Mouse (Mus musculus) lung, adult 2 months (tissue): ENCODE measurements around the gene Slco3a1. TPM values are rescaled to one million over a fixed set of nuclear protein-coding genes. Genes with fewer than 3 reads are reported as not detected.
"Not testable (repeated sequence)": the region's sequence is repeated elsewhere in the genome, so short reads cannot be mapped to it uniquely, and the experiment has no call there.

Source experiments
- DNase-seq: peaks from one replicate; pipeline ENCODE4 v3.0.0; 2022
- H3K4me1 ChIP-seq: fragments of 200-500 bp; 2 replicates; pipeline ENCODE4 v1.6.1; 2011; ENCODE audit warnings: low read length; ENCODE audit not compliant: control insufficient read depth, insufficient read depth
- H3K4me3 ChIP-seq: fragments of 200-500 bp; replicated peaks from 2 replicates; pipeline ENCODE3; 2011; ENCODE audit warnings: low read depth, mild to moderate bottlenecking, control low read depth, low read length; ENCODE audit errors: extremely low read depth
- CTCF ChIP-seq: fragments of 200-500 bp; IDR thresholded peaks from 2 replicates; pipeline ENCODE4 v1.5.1; 2011; ENCODE audit warnings: mild to moderate bottlenecking, low read length, control low read depth; ENCODE audit not compliant: insufficient read depth
- POLR2A ChIP-seq: fragments of 200-500 bp; IDR thresholded peaks from 2 replicates; pipeline ENCODE4 v1.6.1; 2011; ENCODE audit warnings: low read depth, mild to moderate bottlenecking, control low read depth, low read length, borderline replicate concordance; ENCODE audit errors: extremely low read depth
- WGBS: fragments of 180-500 bp; shearing (Covaris S2); methylation state at CpG from one replicate; pipeline ENCODE4 v1.1.7; 2018; 5-methylcytosine and 5-hydroxymethylcytosine counted together
- polyA plus RNA-seq: library from polyadenylated mRNA; depleted of rRNA; stranded (reverse); fragments of >200 nt; gene quantifications from 2 replicates; pipeline ENCODE4 v1.2.3, GENCODE M21; 2012

The Slco3a1 gene
- polyA plus RNA-seq, 1 experiment, result 156 TPM

GRCm38 (mm10) chr7:74408601-74409323 lies 145.8 kb downstream of the Slco3a1 start:
- DNase-seq, result no peak

GRCm38 (mm10) chr7:74407851-74408250 lies 146.7 kb downstream of the Slco3a1 start:
- not testable (repeated sequence) for DNase-seq, H3K4me1 ChIP-seq, H3K4me3 ChIP-seq

More at GRCm38 (mm10) chr7:74408601-74409323, 145.8 kb downstream of the Slco3a1 start:
- H3K4me3 ChIP-seq, result no peak overlapping the region
- H3K4me1 ChIP-seq, result 0 out of 2 replicates have a peak, but pooled peaks cover 3% of the 10 kb centered on the region
- TF ChIP-seq CTCF (no peak), POLR2A (no peak)
- 64% methylated on average over 13 of the region's 13 CpGs for WGBS

DNA sequence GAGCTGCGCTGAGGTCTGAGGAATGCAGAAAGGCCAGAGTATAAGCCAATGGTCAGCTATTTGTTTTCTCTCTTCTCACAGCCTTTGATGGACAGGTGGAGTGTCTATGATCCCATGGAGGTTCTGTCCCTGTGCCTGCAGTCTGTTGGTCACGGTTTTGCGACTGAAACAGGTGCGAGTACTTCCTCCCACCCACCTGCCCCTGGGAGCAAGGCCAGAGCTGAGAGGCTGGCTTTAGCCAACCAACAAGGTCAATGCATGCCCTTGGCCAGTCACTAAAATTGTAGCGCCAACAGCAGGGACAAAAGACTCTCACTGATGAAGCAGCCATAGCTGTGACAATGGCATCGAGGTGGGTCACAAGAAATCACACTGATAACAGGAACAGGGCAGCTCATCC lies 154.9 kb downstream of the Slco3a1 start:
- 84% methylated on average over 6 of the region's 6 CpGs for WGBS
- TF ChIP-seq CTCF, result no peak
- TF ChIP-seq POLR2A, result no peak
- no peak for DNase-seq
- H3K4me1 ChIP-seq, result no peaks in the 10 kb centered on the region
- H3K4me3 ChIP-seq, result no peak overlapping the region

DNA sequence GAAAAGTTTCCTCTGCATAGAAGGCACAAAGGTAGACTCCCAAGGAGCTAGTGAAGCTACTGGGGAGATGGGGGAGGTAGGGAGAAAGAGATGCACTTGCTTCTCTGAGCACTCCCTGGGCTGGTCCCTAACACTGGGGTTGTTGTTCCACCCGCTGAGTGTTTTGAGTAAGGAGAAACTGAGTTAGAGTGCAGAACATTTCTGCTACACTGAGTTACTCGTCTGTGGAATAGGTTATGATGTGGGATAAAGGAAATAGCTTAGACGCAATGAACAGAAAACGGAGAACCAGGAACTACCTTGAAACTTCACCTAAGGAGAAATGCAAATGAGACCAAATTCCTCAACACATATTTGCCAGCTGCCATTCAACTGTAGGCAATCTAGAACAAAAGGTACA lies 155.4 kb downstream of the Slco3a1 start:
- DNase-seq, result no peak

DNA sequence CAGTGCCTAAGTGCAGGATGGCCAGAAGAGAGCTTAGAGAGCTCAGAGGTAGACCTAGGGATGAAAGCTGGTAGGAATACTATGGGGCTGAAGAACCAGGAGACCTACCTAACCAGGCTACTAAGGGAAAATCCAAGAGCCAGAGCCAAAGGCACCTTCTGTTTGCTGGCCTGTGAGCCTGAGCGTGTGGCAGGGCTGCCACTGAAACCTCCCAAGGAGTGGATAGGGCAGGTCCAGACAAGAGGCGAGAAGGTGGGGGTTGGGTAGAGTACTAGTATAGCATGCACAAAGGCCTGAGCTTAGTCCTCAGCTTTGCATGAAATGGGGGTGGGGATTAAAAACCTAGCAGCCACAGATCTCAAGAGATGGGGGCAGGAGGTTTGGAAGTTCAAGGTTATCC lies 156.3 kb downstream of the Slco3a1 start:
- TF ChIP-seq CTCF (no peak), POLR2A (no peak)
- Histone ChIP-seq H3K4me1 (no peaks in the 10 kb centered on the region), H3K4me3 (no peak overlapping the region)
- 82% methylated on average over 2 of the region's 2 CpGs for WGBS
- no peak for DNase-seq

More for the DNA sequence above, 155.4 kb downstream of the Slco3a1 start:
- Histone ChIP-seq H3K4me3 (no peak overlapping the region), H3K4me1 (no peaks in the 10 kb centered on the region)
- whole genome bisulfite sequencing, result 84% methylated on average over 4 of the region's 4 CpGs
- TF ChIP-seq CTCF (no peak), POLR2A (no peak)

- Histone ChIP-seq H3K4me1 (no peaks in the 10 kb centered on the region), H3K4me3 (no peak overlapping the region)
- TF ChIP-seq POLR2A (no peak), CTCF (no peak)
- no peak for DNase-seq
- WGBS, result 58% methylated on average over 5 of the region's 5 CpGs
Measured at GRCm38 (mm10) chr7:74391451-74391873, 163.1 kb downstream of the Slco3a1 start.

- TF ChIP-seq POLR2A, result no peak
- TF ChIP-seq CTCF, result no peak
- DNase-seq, result no peak
Measured at GRCm38 (mm10) chr7:74389570-74389969, 165.0 kb downstream of the Slco3a1 start.

DNA sequence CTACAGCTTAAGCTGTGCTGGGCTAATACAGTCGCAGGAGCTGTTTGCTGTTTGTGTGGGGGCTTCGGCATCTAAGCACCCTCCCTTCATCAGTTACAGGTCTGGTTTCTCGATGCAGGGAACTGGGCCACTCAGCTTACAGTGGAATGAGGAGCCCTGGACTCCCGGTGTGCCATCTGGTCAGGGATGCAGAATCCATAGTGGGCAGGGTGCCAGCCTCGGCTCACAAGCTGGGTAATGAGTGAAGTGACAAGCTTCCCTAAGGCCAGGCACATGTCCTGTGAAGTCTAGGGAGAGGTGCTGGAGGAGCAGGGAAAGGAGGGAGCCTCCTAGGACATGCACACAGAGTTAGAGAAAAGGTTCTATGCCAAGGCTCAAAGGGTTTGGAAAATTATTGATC lies 168.3 kb downstream of the Slco3a1 start:
- DNase-seq, result no peak
- H3K4me3 ChIP-seq, result no peak overlapping the region
- H3K4me1 ChIP-seq, result peaks cover 6% of the 10 kb centered on the region
- 73% methylated on average over 5 of the region's 5 CpGs for WGBS
- TF ChIP-seq POLR2A (no peak), CTCF (no peak)

More at GRCm38 (mm10) chr7:74389570-74389969, 165.0 kb downstream of the Slco3a1 start:
- no peak overlapping the region for H3K4me3 ChIP-seq
- WGBS, result 76% methylated on average over 2 of the region's 2 CpGs
- H3K4me1 ChIP-seq, result no peaks in the 10 kb centered on the region

GRCm38 (mm10) chr7:74383040-74383666 lies 171.4 kb downstream of the Slco3a1 start:
- Histone ChIP-seq H3K4me3 (no peak overlapping the region), H3K4me1 (peaks cover 6% of the 10 kb centered on the region)
- TF ChIP-seq CTCF (no peak), POLR2A (no peak)
- 81% methylated on average over 3 of the region's 3 CpGs for WGBS
- no peak for DNase-seq

DNA sequence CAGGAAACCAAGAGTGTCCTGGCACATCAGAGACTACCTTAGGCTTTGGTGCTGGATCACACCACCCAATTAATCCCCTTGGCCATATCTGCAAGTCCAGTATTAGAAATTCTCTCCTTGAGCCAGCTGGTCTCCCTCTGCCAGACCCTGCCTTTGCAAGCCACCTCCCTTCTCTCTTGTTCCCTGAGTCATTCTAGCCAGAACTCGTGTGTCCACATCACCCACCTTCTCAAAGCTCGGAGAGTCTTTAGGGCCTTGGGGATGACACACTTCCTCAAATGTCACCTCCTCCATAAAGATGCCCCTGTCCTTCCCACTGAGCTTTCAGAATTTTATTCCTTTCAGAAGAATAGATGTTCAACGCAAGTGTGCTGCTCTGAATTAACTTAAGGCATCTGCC lies 172.3 kb downstream of the Slco3a1 start:
- H3K4me3 ChIP-seq, result no peak overlapping the region
- TF ChIP-seq CTCF (no peak), POLR2A (no peak)
- H3K4me1 ChIP-seq, result peaks cover 6% of the 10 kb centered on the region
- no peak for DNase-seq
- 71% methylated on average over 3 of the region's 3 CpGs for WGBS
